Mouse (Mus musculus): ENCODE measurements at regions not wholly inside any gene's neighbourhood (a gene's known extent, or its start where the extent isn't known, plus 50 kb on each side); places are given as distances from the start of the nearest gene placed in this dataset.

GRCm38 (mm10) chr6:55627228-55627627 lies 53.8 kb downstream of the Neurod6 start:
- no peak for DNase-seq

GRCm38 (mm10) chr6:55620366-55620765 lies 60.7 kb downstream of the Neurod6 start:
- no peak for DNase-seq

- DNase-seq: peak; percentile 71
Measured at GRCm38 (mm10) chr6:55617922-55618481, 63.1 kb downstream of the Neurod6 start.

DNA sequence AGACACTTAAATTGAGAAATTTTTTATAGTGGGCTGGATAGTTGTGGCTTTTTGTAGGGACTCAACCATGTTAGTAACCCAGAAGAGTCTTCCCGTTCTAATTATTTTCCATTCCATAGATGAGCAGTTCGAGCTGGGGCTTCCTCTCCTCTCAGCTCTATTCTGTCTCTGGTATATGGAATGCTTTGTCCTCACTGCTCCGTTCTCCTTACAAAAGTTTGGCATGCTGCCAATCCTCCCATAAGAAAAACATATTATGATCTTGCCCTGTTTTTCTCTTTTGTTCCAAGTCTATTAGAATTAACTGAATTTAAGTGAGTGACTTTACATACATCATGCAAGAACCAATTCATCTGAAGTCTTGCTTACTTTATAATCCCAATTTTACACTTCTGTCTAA lies 70.7 kb downstream of the Neurod6 start:
- DNase-seq: no peak

DNA sequence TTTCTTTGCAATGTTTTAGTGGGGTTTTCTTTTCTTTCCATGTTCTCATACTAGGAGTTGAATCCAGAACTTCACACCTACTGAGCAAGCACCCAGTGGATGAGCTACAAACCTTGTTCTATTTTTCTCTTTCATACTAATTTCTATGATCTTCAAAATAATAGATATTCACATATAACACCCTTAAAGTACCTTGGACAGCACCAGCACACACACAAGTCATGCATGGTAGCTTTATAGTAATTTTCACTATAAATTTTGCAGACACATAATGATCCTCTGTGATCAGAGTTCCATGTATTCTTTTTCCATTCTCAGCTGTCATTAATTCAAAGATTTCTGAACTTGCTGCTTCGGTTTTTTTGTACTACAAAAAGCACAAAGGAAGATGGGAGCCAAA lies 71.1 kb downstream of the Neurod6 start:
- DNase-seq: no peak

DNA sequence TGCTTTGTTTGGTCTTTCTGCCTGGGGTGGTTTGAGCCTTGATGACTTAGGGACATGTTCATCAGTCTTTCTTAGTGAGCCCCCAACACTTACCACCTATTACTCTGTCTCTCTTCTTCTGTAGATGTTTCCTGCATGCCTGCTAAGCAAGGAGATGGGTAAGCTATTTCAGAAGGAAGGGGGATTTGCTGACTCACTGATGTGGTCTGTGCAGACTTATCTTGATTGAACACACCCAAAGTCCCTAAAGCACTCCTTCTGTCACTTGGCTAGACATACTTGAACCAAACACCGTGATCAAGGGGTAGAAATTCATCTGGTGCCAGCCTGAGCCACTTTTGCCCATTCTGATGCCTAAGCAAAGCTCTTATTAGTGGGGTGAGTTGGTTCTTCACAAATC lies 72.0 kb downstream of the Neurod6 start:
- DNase-seq: no peak

DNA sequence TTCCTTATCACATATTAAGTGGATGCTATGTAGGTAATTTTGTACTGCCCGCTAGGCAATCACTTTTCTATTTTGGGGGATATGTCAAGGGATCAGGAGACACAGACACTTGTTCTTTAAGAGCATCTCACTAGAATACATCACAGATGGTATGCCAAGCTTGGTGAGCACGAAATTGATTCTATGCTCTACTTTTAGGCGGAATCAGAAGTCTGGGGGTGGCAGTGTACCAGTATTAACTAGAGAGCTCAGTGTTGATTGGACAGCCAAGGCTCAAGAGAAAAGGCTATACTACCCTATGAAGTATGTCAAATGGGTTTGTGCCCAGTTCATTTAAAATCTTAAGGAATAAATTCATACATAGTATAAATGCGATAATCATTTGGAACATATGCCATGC lies 84.0 kb downstream of the Neurod6 start:
- no peak for DNase-seq

DNA sequence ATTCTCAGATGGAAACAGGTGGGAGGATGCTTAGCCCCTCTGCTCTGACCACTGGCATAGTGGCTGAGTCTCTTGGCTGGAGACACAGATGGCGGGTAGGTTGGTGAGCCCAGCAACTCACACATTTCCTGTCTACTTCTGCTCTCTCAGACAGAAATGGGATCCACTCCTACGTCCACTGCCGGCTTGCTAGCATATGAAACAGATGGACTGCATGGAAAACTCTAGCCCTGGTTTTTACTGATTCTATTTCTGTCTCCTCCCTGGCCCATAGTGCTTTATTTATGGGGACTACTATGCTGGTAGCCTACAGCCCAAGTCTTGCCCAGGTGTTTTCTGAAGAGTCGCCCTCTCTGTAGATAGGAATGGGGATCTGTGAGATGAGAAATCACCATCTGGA lies 88.9 kb downstream of the Neurod6 start:
- DNase-seq: no peak

GRCm38 (mm10) chr6:55581106-55581505 lies 100.0 kb downstream of the Neurod6 start:
- DNase-seq: no peak

- DNase-seq: no peak
Measured at GRCm38 (mm10) chr6:55580036-55580435, 101.0 kb downstream of the Neurod6 start.

- DNase-seq: peak; percentile 17
Measured at GRCm38 (mm10) chr6:55579611-55580010, 101.5 kb downstream of the Neurod6 start.

- DNase-seq: peak; percentile 40
Measured at GRCm38 (mm10) chr6:55579105-55579504, 102.0 kb downstream of the Neurod6 start.

- DNase-seq: no peak
Measured at GRCm38 (mm10) chr6:55578051-55578450, 103.0 kb downstream of the Neurod6 start.

DNA sequence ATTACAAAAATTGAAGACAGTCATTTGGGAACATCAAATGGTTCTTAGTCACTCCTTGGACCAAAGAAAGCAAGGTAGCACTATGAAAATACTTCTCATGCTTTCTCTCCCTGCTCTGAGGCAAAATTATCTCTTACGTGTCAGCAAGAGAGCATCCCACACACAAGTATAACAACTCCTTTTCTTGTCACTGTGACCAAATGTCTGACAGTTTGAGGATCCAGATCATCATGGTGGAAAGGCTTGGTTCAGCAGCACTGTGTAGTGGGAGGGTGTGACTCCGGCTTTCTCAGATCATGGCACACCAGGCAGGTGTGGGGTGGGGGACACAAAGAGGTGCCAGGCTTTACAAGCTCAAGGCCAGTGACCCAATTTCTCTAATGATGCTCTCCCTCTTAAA lies 113.5 kb downstream of the Neurod6 start:
- DNase-seq: no peak

DNA sequence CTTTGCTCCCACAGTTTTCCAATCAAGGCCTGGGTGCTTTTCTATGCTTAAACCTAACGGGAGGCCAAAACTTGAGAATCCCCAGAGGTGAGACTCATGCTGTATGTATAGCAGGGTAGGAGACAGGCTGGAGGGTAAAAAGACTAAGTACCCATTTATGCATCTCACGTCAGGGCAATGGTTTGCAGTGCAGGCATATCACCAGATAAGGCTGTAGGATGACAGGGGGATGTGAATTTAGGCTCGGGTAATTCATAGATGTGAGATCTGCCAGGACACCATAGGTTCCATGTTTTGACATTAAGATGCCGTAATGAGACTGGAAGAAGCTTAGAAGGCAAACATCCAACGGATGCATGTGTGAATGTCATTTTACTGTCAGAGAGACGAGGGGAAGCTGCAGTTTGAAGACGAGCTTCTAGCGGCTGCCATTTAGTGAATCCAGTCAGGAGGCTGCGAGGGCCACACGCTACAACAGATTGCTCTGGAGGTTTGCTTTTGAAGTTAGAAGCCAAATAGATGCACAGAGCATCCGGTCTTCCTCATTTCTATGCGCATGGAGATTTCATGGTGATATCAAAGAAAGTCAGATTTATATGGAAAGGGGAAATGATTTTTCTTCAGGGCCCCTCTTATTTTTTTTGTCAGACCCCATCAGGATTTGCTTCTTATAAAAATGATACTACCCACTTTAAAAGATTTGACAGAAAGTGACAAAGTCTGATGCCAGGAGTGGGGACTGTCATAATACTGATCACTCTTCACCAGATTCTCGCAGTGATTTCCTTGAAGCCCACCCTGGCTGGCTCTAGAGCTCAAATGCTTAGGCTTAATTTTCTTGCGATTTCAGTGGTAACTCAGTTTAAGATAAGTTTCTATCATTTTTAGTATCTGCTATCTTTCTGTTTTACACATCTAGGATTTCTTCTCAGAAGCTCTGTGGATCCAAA lies 113.8 kb downstream of the Adcyap1r1 start:
- no peak for DNase-seq

- peak; percentile 38 for DNase-seq
Measured at GRCm38 (mm10) chr6:55560606-55561005, 108.8 kb downstream of the Adcyap1r1 start.

DNA sequence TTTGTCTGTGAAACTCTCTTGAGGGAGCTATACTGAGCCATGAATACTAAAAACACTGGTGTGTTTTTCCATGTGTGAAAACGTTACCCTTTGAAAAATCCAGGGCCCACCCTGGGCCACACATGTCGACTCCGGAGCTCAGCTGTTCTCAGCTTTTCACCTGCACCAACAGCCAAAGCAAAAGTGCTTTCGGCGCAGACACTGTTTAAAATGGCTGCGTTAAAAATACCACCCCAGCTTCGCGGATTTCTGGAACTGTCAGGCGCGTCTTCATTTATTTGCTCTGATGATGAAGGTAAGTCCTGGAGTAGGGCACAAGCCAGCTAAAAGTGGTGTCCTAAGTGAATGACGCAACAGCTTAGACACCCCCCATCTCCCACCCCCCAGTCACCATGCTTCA lies 108.0 kb downstream of the Adcyap1r1 start:
- no peak for DNase-seq
